In genomic region chr17:27883994-27884393, GRCm38 (mm10) we compare ENCODE assay signal across 14 mouse cellular contexts.
"Had no signal": no experiment of that assay in that cellular context is flagged by ENCODE, and none has a peak within 500 bp of the region (broad histone marks: within the 10 kb centered on the region; RNA-seq: fewer than 3 reads in every experiment).

No protein-coding gene starts in this region.

- DNase-seq: cerebellum, adult 9-10 months; cerebellum, adult 9-11 months; cerebellum, postnatal 10 days; cerebellum, postnatal 14 days; cerebellum, postnatal 25 days; cerebellum, postnatal 36 days; embryo, embryonic 11 days; forebrain, postnatal 0 days; gastrocnemius, adult 2 months; gastrocnemius, postnatal 10 days; gastrocnemius, postnatal 14 days; gastrocnemius, postnatal 25 days; gastrocnemius, postnatal 36 days; heart, adult 2 months had no signal
